Mouse (Mus musculus) brain, embryonic 14.5 days (tissue): ENCODE measurements around the gene Actl11. TPM values are rescaled to one million over a fixed set of nuclear protein-coding genes. Genes with fewer than 3 reads are reported as not detected.
A peak's percentile ranks its signal among the peaks of the same experiment; 100 is the strongest.

Source experiments
- DNase-seq: peaks from one replicate; pipeline ENCODE4 v3.0.0-alpha.2; 2011; ENCODE audit warnings: low read depth
- CTCF ChIP-seq: fragments of 200-500 bp; IDR thresholded peaks from 2 replicates; pipeline ENCODE4 v1.5.1; 2012; ENCODE audit warnings: inconsistent platforms, mild to moderate bottlenecking, moderate library complexity, borderline replicate concordance; ENCODE audit not compliant: insufficient read depth, insufficient read length; ENCODE audit errors: extremely low read depth
- POLR2A ChIP-seq: fragments of 200-500 bp; IDR thresholded peaks from 2 replicates; pipeline ENCODE4 v1.6.1; 2012; ENCODE audit warnings: mild to moderate bottlenecking, inconsistent platforms, borderline replicate concordance; ENCODE audit not compliant: poor library complexity, insufficient read depth, insufficient read length, severe bottlenecking; ENCODE audit errors: extremely low read depth
- polyA plus RNA-seq: library from polyadenylated mRNA; depleted of rRNA; stranded (reverse); fragments of >200 nt; gene quantifications from 2 replicates; pipeline ENCODE4 v1.2.3, GENCODE M21; 2012

Gene Actl11
- polyA plus RNA-seq, 1 experiment = not detected

DNA sequence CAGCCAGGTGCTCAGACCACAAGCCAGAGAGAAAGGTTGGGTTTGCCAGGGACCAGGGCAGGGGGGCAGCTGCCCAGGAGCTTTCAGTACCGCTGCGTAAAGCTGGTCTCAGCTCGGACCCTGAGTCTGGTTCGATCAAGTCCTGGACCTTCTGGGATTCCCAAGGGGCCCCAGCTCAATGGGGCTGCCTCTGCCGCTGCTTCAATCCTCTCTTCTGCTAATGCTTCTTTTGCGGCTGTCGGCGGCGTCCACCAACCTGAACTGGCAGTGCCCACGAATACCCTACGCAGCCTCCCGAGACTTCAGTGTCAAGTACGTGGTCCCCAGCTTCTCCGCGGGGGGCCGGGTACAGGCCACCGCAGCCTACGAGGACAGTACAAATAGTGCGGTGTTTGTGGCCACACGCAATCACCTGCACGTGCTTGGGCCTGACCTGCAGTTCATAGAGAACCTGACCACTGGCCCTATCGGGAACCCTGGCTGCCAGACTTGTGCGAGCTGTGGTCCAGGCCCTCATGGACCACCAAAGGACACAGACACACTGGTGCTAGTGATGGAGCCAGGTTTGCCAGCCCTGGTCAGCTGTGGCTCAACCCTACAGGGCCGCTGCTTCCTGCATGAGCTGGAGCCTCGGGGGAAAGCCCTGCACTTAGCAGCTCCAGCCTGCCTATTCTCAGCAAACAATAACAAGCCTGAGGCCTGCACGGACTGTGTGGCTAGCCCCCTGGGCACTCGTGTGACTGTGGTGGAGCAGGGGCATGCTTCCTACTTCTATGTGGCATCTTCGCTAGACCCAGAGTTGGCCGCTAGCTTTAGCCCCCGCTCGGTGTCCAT, 21.1 kb upstream of the Actl11 start:
- DNase-seq = no peak
- TF ChIP-seq POLR2A = no peak
- no peak for TF ChIP-seq CTCF

DNA sequence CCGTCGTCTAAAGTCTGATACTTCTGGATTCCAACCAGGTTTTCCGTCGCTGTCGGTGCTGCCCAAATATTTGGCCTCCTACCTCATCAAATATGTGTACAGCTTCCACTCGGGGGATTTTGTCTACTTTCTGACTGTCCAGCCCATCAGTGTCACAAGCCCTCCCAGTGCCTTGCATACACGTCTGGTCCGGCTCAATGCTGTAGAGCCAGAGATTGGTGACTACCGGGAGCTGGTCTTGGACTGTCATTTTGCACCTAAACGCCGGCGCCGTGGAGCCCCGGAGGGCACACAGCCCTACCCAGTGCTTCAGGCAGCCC, 20.5 kb upstream of the Actl11 start:
- DNase-seq = no peak
- TF ChIP-seq POLR2A (no peak), CTCF (no peak)

GRCm38 (mm10) chr9:107908410-107909158, 19.7 kb upstream of the Actl11 start:
- DNase-seq = no peak
- TF ChIP-seq CTCF (no peak), POLR2A (no peak)

DNA sequence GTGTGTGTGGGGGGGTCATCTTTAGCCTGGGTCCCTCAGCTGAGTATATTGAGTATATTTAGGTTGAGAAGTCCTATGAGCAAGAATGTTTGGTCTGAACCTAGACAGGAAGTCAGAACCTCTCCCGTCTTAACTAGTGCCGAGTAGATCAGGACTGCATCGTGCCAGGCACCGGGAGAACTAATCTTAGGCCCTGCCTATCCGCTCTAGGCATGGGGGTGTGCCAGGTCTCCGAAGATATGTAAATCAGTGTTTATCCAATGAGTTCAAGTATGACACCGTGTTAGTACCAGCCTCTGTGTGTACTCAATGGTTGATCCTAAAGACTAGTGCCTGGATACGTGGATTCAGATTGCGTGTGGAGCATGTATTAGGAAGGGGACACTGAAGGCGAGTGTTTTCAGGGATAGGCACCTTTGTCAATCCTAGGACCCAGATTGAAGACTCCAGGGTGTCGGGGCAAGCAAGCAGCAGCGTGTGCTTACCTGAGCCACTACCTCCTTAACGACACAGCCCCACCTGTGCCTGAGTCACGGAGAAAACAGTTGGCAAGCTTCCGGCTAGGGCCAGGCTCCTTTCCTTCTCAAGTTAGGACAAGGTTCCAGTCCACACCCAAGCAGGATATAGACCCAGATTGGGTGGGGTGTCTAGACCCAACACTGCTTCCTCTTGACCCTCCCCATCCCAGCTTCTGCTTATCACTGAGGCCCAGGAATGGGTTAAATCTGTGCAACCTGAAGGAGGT, 18.1 kb upstream of the Actl11 start:
- no peak for TF ChIP-seq CTCF
- TF ChIP-seq POLR2A = no peak

DNA sequence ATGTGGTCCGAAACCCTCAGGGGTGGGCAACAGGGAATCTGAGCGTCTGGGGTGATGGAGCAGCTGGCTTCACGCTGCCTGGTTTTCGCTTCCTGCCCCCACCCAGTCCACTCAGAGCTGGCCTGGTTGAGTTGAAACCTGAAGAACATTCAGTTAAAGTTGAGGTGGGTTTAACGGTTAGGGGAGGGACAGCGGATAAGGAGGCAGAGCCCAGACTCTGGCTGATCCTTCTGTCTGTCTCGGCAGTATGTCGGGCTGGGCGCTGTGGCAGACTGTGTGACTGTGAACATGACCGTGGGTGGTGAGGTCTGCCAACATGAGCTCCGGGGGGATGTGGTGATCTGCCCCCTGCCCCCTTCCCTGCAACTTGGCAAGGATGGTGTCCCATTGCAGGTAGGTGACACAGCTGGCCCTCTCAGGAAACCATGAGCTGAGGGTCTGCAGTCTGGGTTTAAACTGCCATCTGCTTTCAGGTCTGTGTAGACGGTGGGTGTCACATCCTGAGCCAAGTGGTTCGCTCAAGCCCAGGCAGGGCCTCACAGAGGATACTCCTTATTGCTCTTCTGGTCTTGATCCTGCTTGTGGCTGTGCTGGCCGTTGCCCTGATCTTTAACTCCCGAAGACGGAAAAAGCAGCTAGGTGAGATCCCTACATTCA, 13.4 kb upstream of the Actl11 start:
- no peak for TF ChIP-seq POLR2A
- no peak for TF ChIP-seq CTCF
- DNase-seq = no peak

More for the DNA sequence above, 18.1 kb upstream of the Actl11 start:
- DNase-seq = no peak

DNA sequence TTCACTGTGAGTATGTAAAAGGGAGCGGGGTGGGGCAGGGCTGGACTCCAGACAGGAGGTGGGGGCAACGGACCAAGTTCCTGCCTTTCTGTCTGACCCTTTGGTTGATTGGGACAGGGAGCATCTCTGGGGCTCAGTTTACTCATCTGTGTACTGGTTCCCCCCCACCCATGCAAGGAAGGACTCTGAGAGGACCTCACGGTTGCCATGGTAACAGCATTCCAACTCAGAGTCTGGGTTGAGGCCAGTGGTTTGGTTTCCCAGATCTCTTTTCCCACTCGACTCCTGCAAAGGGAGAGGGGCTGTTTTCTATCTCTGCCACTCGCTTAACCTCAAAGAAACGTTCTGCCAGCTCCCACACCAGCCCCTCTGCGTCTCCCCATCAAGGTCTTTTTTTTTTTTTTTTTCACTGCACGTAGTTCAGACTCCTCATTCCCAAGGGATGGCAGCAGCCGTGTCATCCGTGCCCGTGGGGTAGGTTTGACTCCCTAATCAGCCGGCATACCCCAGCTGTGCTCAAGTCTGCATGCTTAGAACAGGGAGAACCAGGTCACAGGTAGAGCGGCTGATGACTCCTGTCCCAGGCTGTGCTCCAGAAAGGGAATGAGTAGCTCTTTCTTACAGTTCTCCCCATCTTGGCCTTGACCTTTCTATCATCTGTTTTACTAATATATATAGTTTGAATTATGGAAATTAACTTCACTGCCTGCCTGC, 10.2 kb upstream of the Actl11 start:
- TF ChIP-seq CTCF (no peak), POLR2A (no peak)
- DNase-seq = peak; percentile 64

DNA sequence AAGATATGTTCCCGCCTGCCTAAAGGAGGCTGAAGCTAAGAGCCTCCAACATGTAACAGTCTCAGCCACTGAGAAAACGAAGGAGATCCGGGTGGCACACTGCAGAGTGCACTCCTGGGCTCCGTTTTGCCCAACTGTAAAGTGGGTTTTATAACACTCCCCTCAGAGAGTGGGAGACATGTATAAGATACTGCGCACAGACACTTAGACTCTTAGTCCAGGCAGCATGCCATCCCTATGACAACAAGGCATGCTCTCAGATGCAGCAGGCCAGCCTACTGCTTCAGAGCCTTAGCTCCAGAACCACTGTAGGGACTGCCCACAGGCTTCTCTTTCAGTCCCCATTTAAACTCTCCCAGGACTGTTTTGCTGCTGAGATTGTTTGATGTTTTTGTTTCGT, 9.4 kb upstream of the Actl11 start:
- DNase-seq = no peak
- TF ChIP-seq POLR2A = no peak
- no peak for TF ChIP-seq CTCF

GRCm38 (mm10) chr9:107919441-107919840, 8.8 kb upstream of the Actl11 start:
- TF ChIP-seq CTCF (no peak), POLR2A (no peak)
- no peak for DNase-seq

GRCm38 (mm10) chr9:107923021-107923420, 5.2 kb upstream of the Actl11 start:
- DNase-seq = no peak
- TF ChIP-seq CTCF (peak; percentile 42; the same call in 1 of the 2 replicates), POLR2A (no peak)

DNA sequence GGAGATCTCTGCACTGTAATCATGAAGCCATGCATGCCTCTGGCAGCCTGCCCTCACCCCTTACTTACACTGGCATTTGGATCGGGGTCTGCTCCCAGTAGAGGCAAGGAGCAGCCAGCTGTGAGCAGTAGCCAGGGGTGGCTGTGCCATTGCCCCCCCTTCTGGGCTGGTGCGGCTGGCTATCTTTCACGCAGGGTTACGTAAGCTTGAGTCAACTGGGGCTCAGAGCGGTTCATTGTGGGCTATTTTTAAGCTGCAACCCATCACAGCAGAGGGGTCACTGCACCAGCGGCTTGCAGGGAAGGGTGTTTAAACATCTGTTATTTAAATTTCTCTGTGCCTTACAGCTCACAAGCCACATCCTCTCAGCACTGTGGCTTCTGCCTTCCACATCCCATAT, 4.3 kb upstream of the Actl11 start:
- no peak for TF ChIP-seq POLR2A
- TF ChIP-seq CTCF = no peak
- DNase-seq = no peak

DNA sequence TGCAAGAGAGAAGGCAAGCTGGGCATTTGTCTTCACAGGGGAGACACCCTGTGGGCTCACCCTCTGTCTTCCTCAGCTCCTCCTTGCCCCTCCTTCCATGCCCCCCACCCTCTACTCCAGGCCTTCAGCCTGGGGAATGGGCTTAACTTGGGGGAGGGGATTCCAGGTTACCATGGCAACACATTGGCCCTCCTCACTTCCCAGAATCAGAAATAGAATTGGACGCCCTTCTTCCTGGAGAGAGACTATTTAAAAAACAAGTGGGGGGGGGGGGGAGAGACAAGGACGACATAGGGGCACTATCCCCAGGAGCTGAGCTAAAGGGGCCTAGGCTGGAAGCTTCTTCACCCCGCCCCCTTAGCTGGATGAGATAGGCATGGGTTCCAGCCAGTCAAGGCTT, 3.0 kb upstream of the Actl11 start:
- TF ChIP-seq CTCF = no peak
- TF ChIP-seq POLR2A = no peak
- peak; percentile 37 for DNase-seq

DNA sequence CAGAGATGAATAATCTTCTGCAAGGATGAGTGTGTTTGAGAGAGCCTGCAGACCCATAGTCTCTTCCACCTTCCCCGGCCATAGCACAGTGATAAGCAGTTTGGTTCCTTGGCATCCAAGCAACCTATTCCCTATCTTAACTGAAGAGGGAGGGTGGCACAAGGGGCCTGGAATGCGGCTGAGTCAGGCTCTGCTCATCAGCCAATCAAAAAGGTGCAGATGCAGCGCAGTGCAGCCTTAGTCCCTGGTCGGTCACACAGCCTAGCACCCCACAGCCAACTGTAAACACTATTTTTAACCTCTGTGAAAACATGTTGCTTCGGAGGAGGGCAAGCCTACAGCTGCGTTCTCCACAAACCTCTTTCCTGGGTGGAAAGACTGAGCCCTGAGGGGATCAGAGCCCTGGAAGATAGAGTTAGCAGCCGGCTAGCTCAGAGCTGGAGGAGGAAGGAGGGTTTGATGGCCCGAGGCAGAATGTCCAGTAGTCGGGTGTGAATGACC, 1.3 kb upstream of the Actl11 start:
- TF ChIP-seq POLR2A (no peak), CTCF (no peak)
- DNase-seq = no peak
